Mouse (Mus musculus): Measurements from ENCODE around the gene Prox1. TPM values are rescaled to one million over a fixed set of nuclear protein-coding genes. Genes with fewer than 3 reads are reported as not detected.

The Prox1 gene
- total RNA-seq, 1 experiment: 0.18 TPM

- Histone ChIP-seq H3K36me3 (ENCODE audit: control insufficient read depth, insufficient read depth, low read length, poor library complexity, severe bottlenecking) (no peaks in the 10 kb centered on the region), H3K27ac (ENCODE audit: insufficient read depth, low read depth, low read length, poor library complexity, severe bottlenecking) (no peak overlapping the region), H3K4me1 (ENCODE audit: control insufficient read depth in 2 of 2, insufficient read depth in 2 of 2, low read length in 2 of 2, poor library complexity in 1 of 2) (no peaks in the 10 kb centered on the region), H3K9ac (ENCODE audit: insufficient read depth, low read depth, low read length, poor library complexity, severe bottlenecking) (no peak overlapping the region), H3K4me3 (ENCODE audit: insufficient read depth in 1 of 2, low read depth in 1 of 2, low read length in 2 of 2, poor library complexity in 1 of 2, severe bottlenecking in 1 of 2) (no peak overlapping the region), H3K9me3 (ENCODE audit: control insufficient read depth, insufficient read depth, low read depth, low read length) (no peaks in the 10 kb centered on the region)
- DNase-seq (ENCODE audit: low read depth, low spot score): no peak
- no peak for TF ChIP-seq ZC3H11A (IDR thresholded peaks at IDR 0.05; ENCODE audit: borderline replicate concordance, low read depth, low read length)
- TF ChIP-seq MAFK (IDR thresholded peaks at IDR 0.05; ENCODE audit: insufficient read depth, low read depth, low read length): no peak
- TF ChIP-seq ZNF384 (IDR thresholded peaks at IDR 0.05; ENCODE audit: low read depth, low read length): no peak
- TF ChIP-seq CHD2 (IDR thresholded peaks at IDR 0.05; ENCODE audit: low read depth, low read length): no peak
- TF ChIP-seq HCFC1 (IDR thresholded peaks at IDR 0.05; ENCODE audit: borderline replicate concordance, insufficient read depth, low read length): no peak
- in situ Hi-C loops (cut with MboI; ENCODE audit: low sequenced_read_pairs in 2 of 2, unreplicated experiment in 2 of 2): loop anchor here in 1 of 2 experiments (25.0 kb wide), 1 partner anchor 422 kb away; the partner anchor contains the start of gene Ptpn14
These were observed 11.1 kb downstream of the Prox1 start for GRCm38 (mm10) chr1:190159457-190159856.

GRCm38 (mm10) chr1:190155751-190156150 is 14.8 kb downstream of the Prox1 start:
- no peak overlapping the region for H3K27ac ChIP-seq (ENCODE audit: insufficient read depth, low read depth, low read length, poor library complexity, severe bottlenecking)
- no peak overlapping the region for H3K9ac ChIP-seq (ENCODE audit: insufficient read depth, low read depth, low read length, poor library complexity, severe bottlenecking)
- DNase-seq (ENCODE audit: low read depth, low spot score): no peak
- H3K4me3 ChIP-seq (ENCODE audit: insufficient read depth in 1 of 2, low read depth in 1 of 2, low read length in 2 of 2, poor library complexity in 1 of 2, severe bottlenecking in 1 of 2): no peak overlapping the region
- no peaks in the 10 kb centered on the region for H3K36me3 ChIP-seq (ENCODE audit: control insufficient read depth, insufficient read depth, low read length, poor library complexity, severe bottlenecking)
- no peak for TF ChIP-seq CHD2 (IDR thresholded peaks at IDR 0.05; ENCODE audit: low read depth, low read length)
- no peak for TF ChIP-seq ZC3H11A (IDR thresholded peaks at IDR 0.05; ENCODE audit: borderline replicate concordance, low read depth, low read length)
- no peak for TF ChIP-seq ZNF384 (IDR thresholded peaks at IDR 0.05; ENCODE audit: low read depth, low read length)
- TF ChIP-seq MAFK (IDR thresholded peaks at IDR 0.05; ENCODE audit: insufficient read depth, low read depth, low read length): no peak
- TF ChIP-seq HCFC1 (IDR thresholded peaks at IDR 0.05; ENCODE audit: borderline replicate concordance, insufficient read depth, low read length): no peak
- in situ Hi-C loops (cut with MboI; ENCODE audit: low sequenced_read_pairs in 2 of 2, unreplicated experiment in 2 of 2): loop anchor here in 1 of 2 experiments (25.0 kb wide), 1 partner anchor 418 kb away; the partner anchor contains the start of gene Ptpn14
- no peaks in the 10 kb centered on the region for H3K9me3 ChIP-seq (ENCODE audit: control insufficient read depth, insufficient read depth, low read depth, low read length)
- H3K4me1 ChIP-seq (ENCODE audit: control insufficient read depth in 2 of 2, insufficient read depth in 2 of 2, low read length in 2 of 2, poor library complexity in 1 of 2): no peaks in the 10 kb centered on the region

GRCm38 (mm10) chr1:190155021-190155420 is 15.5 kb downstream of the Prox1 start:
- TF ChIP-seq HCFC1 (IDR thresholded peaks at IDR 0.05; ENCODE audit: borderline replicate concordance, insufficient read depth, low read length): no peak
- Histone ChIP-seq H3K4me3 (ENCODE audit: insufficient read depth in 1 of 2, low read depth in 1 of 2, low read length in 2 of 2, poor library complexity in 1 of 2, severe bottlenecking in 1 of 2) (no peak overlapping the region), H3K9me3 (ENCODE audit: control insufficient read depth, insufficient read depth, low read depth, low read length) (no peaks in the 10 kb centered on the region), H3K27ac (ENCODE audit: insufficient read depth, low read depth, low read length, poor library complexity, severe bottlenecking) (no peak overlapping the region), H3K9ac (ENCODE audit: insufficient read depth, low read depth, low read length, poor library complexity, severe bottlenecking) (no peak overlapping the region), H3K36me3 (ENCODE audit: control insufficient read depth, insufficient read depth, low read length, poor library complexity, severe bottlenecking) (no peaks in the 10 kb centered on the region), H3K4me1 (ENCODE audit: control insufficient read depth in 2 of 2, insufficient read depth in 2 of 2, low read length in 2 of 2, poor library complexity in 1 of 2) (no peaks in the 10 kb centered on the region)
- no peak for DNase-seq (ENCODE audit: low read depth, low spot score)
- in situ Hi-C loops (cut with MboI; ENCODE audit: low sequenced_read_pairs in 2 of 2, unreplicated experiment in 2 of 2): loop anchor here in 1 of 2 experiments (25.0 kb wide), 1 partner anchor 418 kb away; the partner anchor contains the start of gene Ptpn14

- TF ChIP-seq HCFC1 (IDR thresholded peaks at IDR 0.05; ENCODE audit: borderline replicate concordance, insufficient read depth, low read length): no peak
- no peak for TF ChIP-seq CHD2 (IDR thresholded peaks at IDR 0.05; ENCODE audit: low read depth, low read length)
- no peak for TF ChIP-seq ZNF384 (IDR thresholded peaks at IDR 0.05; ENCODE audit: low read depth, low read length)
- Histone ChIP-seq H3K9ac (ENCODE audit: insufficient read depth, low read depth, low read length, poor library complexity, severe bottlenecking) (no peak overlapping the region), H3K9me3 (ENCODE audit: control insufficient read depth, insufficient read depth, low read depth, low read length) (no peaks in the 10 kb centered on the region), H3K4me1 (ENCODE audit: control insufficient read depth in 2 of 2, insufficient read depth in 2 of 2, low read length in 2 of 2, poor library complexity in 1 of 2) (no peaks in the 10 kb centered on the region), H3K27ac (ENCODE audit: insufficient read depth, low read depth, low read length, poor library complexity, severe bottlenecking) (no peak overlapping the region), H3K36me3 (ENCODE audit: control insufficient read depth, insufficient read depth, low read length, poor library complexity, severe bottlenecking) (no peaks in the 10 kb centered on the region), H3K4me3 (ENCODE audit: insufficient read depth in 1 of 2, low read depth in 1 of 2, low read length in 2 of 2, poor library complexity in 1 of 2, severe bottlenecking in 1 of 2) (no peak overlapping the region)
- no peak for DNase-seq (ENCODE audit: low read depth, low spot score)
- in situ Hi-C loops (cut with MboI; ENCODE audit: low sequenced_read_pairs in 2 of 2, unreplicated experiment in 2 of 2): loop anchor here in 1 of 2 experiments (25.0 kb wide), 1 partner anchor 417 kb away; the partner anchor contains the start of gene Ptpn14
These were observed 16.2 kb downstream of the Prox1 start for GRCm38 (mm10) chr1:190154292-190154691.

- DNase-seq (ENCODE audit: low read depth, low spot score): no peak
- Histone ChIP-seq H3K4me1 (ENCODE audit: control insufficient read depth in 2 of 2, insufficient read depth in 2 of 2, low read length in 2 of 2, poor library complexity in 1 of 2) (no peaks in the 10 kb centered on the region), H3K36me3 (ENCODE audit: control insufficient read depth, insufficient read depth, low read length, poor library complexity, severe bottlenecking) (no peaks in the 10 kb centered on the region), H3K27ac (ENCODE audit: insufficient read depth, low read depth, low read length, poor library complexity, severe bottlenecking) (no peak overlapping the region), H3K9ac (ENCODE audit: insufficient read depth, low read depth, low read length, poor library complexity, severe bottlenecking) (no peak overlapping the region), H3K9me3 (ENCODE audit: control insufficient read depth, insufficient read depth, low read depth, low read length) (no peaks in the 10 kb centered on the region), H3K4me3 (ENCODE audit: insufficient read depth in 1 of 2, low read depth in 1 of 2, low read length in 2 of 2, poor library complexity in 1 of 2, severe bottlenecking in 1 of 2) (no peak overlapping the region)
- in situ Hi-C loops (cut with MboI; ENCODE audit: low sequenced_read_pairs in 2 of 2, unreplicated experiment in 2 of 2): loop anchor here in 1 of 2 experiments (25.0 kb wide), 1 partner anchor 415 kb away; the partner anchor contains the start of gene Ptpn14
- no peak for TF ChIP-seq ZC3H11A (IDR thresholded peaks at IDR 0.05; ENCODE audit: borderline replicate concordance, low read depth, low read length)
- TF ChIP-seq ZNF384 (IDR thresholded peaks at IDR 0.05; ENCODE audit: low read depth, low read length): no peak
- no peak for TF ChIP-seq HCFC1 (IDR thresholded peaks at IDR 0.05; ENCODE audit: borderline replicate concordance, insufficient read depth, low read length)
- no peak for TF ChIP-seq CHD2 (IDR thresholded peaks at IDR 0.05; ENCODE audit: low read depth, low read length)
- TF ChIP-seq MAFK (IDR thresholded peaks at IDR 0.05; ENCODE audit: insufficient read depth, low read depth, low read length): no peak
These were observed 17.9 kb downstream of the Prox1 start for GRCm38 (mm10) chr1:190152603-190153002.
